ENCODE assay signal across 14 mouse cellular contexts in the genomic region with DNA sequence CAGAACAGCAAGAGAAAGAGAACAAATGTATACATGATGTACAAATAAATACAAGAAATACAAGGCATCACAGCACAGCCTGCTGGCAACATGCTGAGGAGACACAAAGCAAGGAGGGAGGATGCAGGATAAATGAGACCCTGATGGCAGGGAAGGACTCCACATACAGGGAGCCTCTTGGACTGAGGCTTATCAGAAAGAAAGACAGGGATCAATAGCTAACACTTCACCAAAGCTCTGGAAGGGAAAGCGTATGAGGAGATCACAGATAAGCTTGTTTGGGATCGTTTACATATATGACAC.
DNase-seq lines count a peak whose midpoint lies in the region; ATAC-seq and TF ChIP-seq lines count a peak whose summit lies in the region.
"Had no signal": no experiment of that assay in that cellular context is flagged by ENCODE, and none has a peak within 500 bp of the region (broad histone marks: within the 10 kb centered on the region; RNA-seq: fewer than 3 reads in every experiment).

No protein-coding gene starts in this region.

- no peak for DNase-seq in midbrain, embryonic 11.5 days (ENCODE audit: low spot score, missing footprints)
- no peak for DNase-seq in midbrain, embryonic 10.5 days (ENCODE audit: low spot score)
- peak; percentile 66 for DNase-seq in forebrain, postnatal 0 days
- no peak for DNase-seq in thymus, postnatal 36 days
- no peak for DNase-seq in cerebellum, postnatal 4 days (ENCODE audit: low spot score in 2 of 2)
- DNase-seq: adrenal gland, adult 2 months; embryo, embryonic 11 days; gastrocnemius, postnatal 36 days; right cerebral cortex, postnatal 25 days had no signal

- no peaks in the 10 kb centered on the region for H3K36me3 ChIP-seq in intestine, postnatal 0 days (ENCODE audit: control insufficient read depth, insufficient read depth)
- no peaks in the 10 kb centered on the region for H3K36me3 ChIP-seq in intestine, embryonic 16.5 days (ENCODE audit: control insufficient read depth, insufficient read depth, low read length)
- no peaks in the 10 kb centered on the region for H3K36me3 ChIP-seq in midbrain, embryonic 11.5 days (ENCODE audit: control insufficient read depth, insufficient read depth, low read length)
- no peaks in the 10 kb centered on the region for H3K36me3 ChIP-seq in midbrain, embryonic 10.5 days
- H3K36me3 ChIP-seq in forebrain, postnatal 0 days (ENCODE audit: insufficient read depth), result no peaks in the 10 kb centered on the region
- H3K36me3 ChIP-seq in neural tube, embryonic 15.5 days, result no peaks in the 10 kb centered on the region

- WGBS in intestine, postnatal 0 days, result 56% methylated on average over 2 of the region's 2 CpGs
- WGBS in intestine, embryonic 16.5 days, result 66% methylated on average over 2 of the region's 2 CpGs
- 81% methylated on average over 2 of the region's 2 CpGs for WGBS in midbrain, embryonic 11.5 days
- WGBS in midbrain, embryonic 10.5 days, result 86% methylated on average over 2 of the region's 2 CpGs
- WGBS in forebrain, postnatal 0 days, result 76% methylated on average over 2 of the region's 2 CpGs
- 81% methylated on average over 2 of the region's 2 CpGs for WGBS in neural tube, embryonic 15.5 days

- TF ChIP-seq CTCF in intestine, postnatal 0 days (IDR thresholded peaks at IDR 0.05; ENCODE audit: low read depth), result peak; percentile 63
- peak; percentile 70 for TF ChIP-seq CTCF in forebrain, postnatal 0 days (IDR thresholded peaks at IDR 0.05; ENCODE audit: low read depth)

- ATAC-seq in intestine, postnatal 0 days, result no peak
- ATAC-seq in intestine, embryonic 16.5 days, result no peak
- peak; percentile 55; the same call in 1 of the 2 replicates for ATAC-seq in midbrain, embryonic 11.5 days (ENCODE audit: low FRiP score)
- ATAC-seq in forebrain, postnatal 0 days, result peak; percentile 73
- peak; percentile 56; the same call in 1 of the 2 replicates for ATAC-seq in neural tube, embryonic 15.5 days (ENCODE audit: low FRiP score)
- ATAC-seq: Patski had no signal

- no peaks in the 10 kb centered on the region for H3K27me3 ChIP-seq in intestine, postnatal 0 days (replicated peaks; ENCODE audit: control insufficient read depth, insufficient read depth, low read length)
- no peaks in the 10 kb centered on the region for H3K27me3 ChIP-seq in intestine, embryonic 16.5 days (replicated peaks; ENCODE audit: control insufficient read depth, insufficient read depth, low read length)
- H3K27me3 ChIP-seq in midbrain, embryonic 11.5 days (ENCODE audit: control insufficient read depth, insufficient read depth, low read length), result no peaks in the 10 kb centered on the region
- no peaks in the 10 kb centered on the region for H3K27me3 ChIP-seq in midbrain, embryonic 10.5 days (ENCODE audit: low read depth, poor library complexity, severe bottlenecking)
- no peaks in the 10 kb centered on the region for H3K27me3 ChIP-seq in forebrain, postnatal 0 days (ENCODE audit: insufficient read depth, low read length)
- no peaks in the 10 kb centered on the region for H3K27me3 ChIP-seq in neural tube, embryonic 15.5 days (replicated peaks)
- H3K27me3 ChIP-seq: Patski had no signal

- no peaks in the 10 kb centered on the region for H3K9me3 ChIP-seq in intestine, postnatal 0 days (ENCODE audit: control insufficient read depth)
- H3K9me3 ChIP-seq in intestine, embryonic 16.5 days (ENCODE audit: control insufficient read depth, low read length), result no peaks in the 10 kb centered on the region
- H3K9me3 ChIP-seq in midbrain, embryonic 11.5 days (ENCODE audit: control insufficient read depth, low read length), result no peaks in the 10 kb centered on the region
- no peaks in the 10 kb centered on the region for H3K9me3 ChIP-seq in midbrain, embryonic 10.5 days (replicated peaks)
- no peaks in the 10 kb centered on the region for H3K9me3 ChIP-seq in forebrain, postnatal 0 days (ENCODE audit: low read length)
- no peaks in the 10 kb centered on the region for H3K9me3 ChIP-seq in neural tube, embryonic 15.5 days (replicated peaks)
- H3K9me3 ChIP-seq: megakaryocyte, embryonic 14.5 days had no signal

- no peak overlapping the region for H3K27ac ChIP-seq in intestine, postnatal 0 days (ENCODE audit: low read depth, low read length)
- no peak overlapping the region for H3K27ac ChIP-seq in intestine, embryonic 16.5 days (ENCODE audit: low read length)
- H3K27ac ChIP-seq in midbrain, embryonic 11.5 days (ENCODE audit: low read depth, low read length), result no peak overlapping the region
- H3K27ac ChIP-seq in midbrain, embryonic 10.5 days (replicated peaks), result no peak overlapping the region; the same call in 1 of the 2 replicates
- H3K27ac ChIP-seq in forebrain, postnatal 0 days (ENCODE audit: low read depth, low read length), result no peak overlapping the region
- H3K27ac ChIP-seq in neural tube, embryonic 15.5 days (replicated peaks), result 0 out of 2 replicates have a peak overlapping the region, but pooled peaks have one; percentile 7

- H3K4me2 ChIP-seq in intestine, postnatal 0 days (replicated peaks; ENCODE audit: low read depth), result no peak overlapping the region
- H3K4me2 ChIP-seq in intestine, embryonic 16.5 days (ENCODE audit: low read depth, low read length), result no peak overlapping the region
- no peak overlapping the region for H3K4me2 ChIP-seq in midbrain, embryonic 11.5 days
- no peak overlapping the region for H3K4me2 ChIP-seq in forebrain, postnatal 0 days (ENCODE audit: low read depth)
- H3K4me2 ChIP-seq in neural tube, embryonic 15.5 days, result no peak overlapping the region

- no peak overlapping the region for H3K4me3 ChIP-seq in intestine, postnatal 0 days (ENCODE audit: low read depth, low read length)
- no peak overlapping the region for H3K4me3 ChIP-seq in intestine, embryonic 16.5 days (ENCODE audit: low read length)
- H3K4me3 ChIP-seq in midbrain, embryonic 11.5 days (ENCODE audit: low read depth, low read length), result no peak overlapping the region
- no peak overlapping the region for H3K4me3 ChIP-seq in midbrain, embryonic 10.5 days
- no peak overlapping the region for H3K4me3 ChIP-seq in forebrain, postnatal 0 days (ENCODE audit: low read depth, low read length)
- H3K4me3 ChIP-seq in neural tube, embryonic 15.5 days (replicated peaks), result no peak overlapping the region
- H3K4me3 ChIP-seq: megakaryocyte, embryonic 14.5 days had no signal

- no peak overlapping the region for H3K9ac ChIP-seq in intestine, postnatal 0 days (ENCODE audit: low read depth, low read length)
- H3K9ac ChIP-seq in intestine, embryonic 16.5 days (ENCODE audit: low read depth, low read length), result no peak overlapping the region
- no peak overlapping the region for H3K9ac ChIP-seq in midbrain, embryonic 11.5 days (ENCODE audit: low read length)
- no peak overlapping the region for H3K9ac ChIP-seq in forebrain, postnatal 0 days
- H3K9ac ChIP-seq in neural tube, embryonic 15.5 days (replicated peaks), result no peak overlapping the region

- H3K4me1 ChIP-seq in intestine, postnatal 0 days (replicated peaks; ENCODE audit: control insufficient read depth, insufficient read depth, low read length), result no peaks in the 10 kb centered on the region
- peaks cover 7% of the 10 kb centered on the region; the same call in 1 of the 2 replicates for H3K4me1 ChIP-seq in intestine, embryonic 16.5 days (ENCODE audit: control insufficient read depth, insufficient read depth, low read length)
- no peaks in the 10 kb centered on the region for H3K4me1 ChIP-seq in midbrain, embryonic 11.5 days (ENCODE audit: control insufficient read depth, insufficient read depth, low read length)
- H3K4me1 ChIP-seq in midbrain, embryonic 10.5 days, result peaks cover 17% of the 10 kb centered on the region
- no peaks in the 10 kb centered on the region for H3K4me1 ChIP-seq in forebrain, postnatal 0 days (ENCODE audit: insufficient read depth)
- peaks cover 4% of the 10 kb centered on the region; the same call in 1 of the 2 replicates for H3K4me1 ChIP-seq in neural tube, embryonic 15.5 days

Comparison
In these comparisons a context has a peak if more than half of its experiments do, and no peak if none do; other contexts are left out.
1. ATAC-seq: peak in midbrain, embryonic 11.5 days (single experiment), forebrain, postnatal 0 days (single experiment) and neural tube, embryonic 15.5 days (single experiment); none in intestine, postnatal 0 days (single experiment) and intestine, embryonic 16.5 days (single experiment).